Mouse (Mus musculus): ENCODE measurements around the gene Cenpv. TPM values are rescaled to one million over a fixed set of nuclear protein-coding genes. Genes with fewer than 3 reads are reported as not detected.

Gene Cenpv
- polyA plus RNA-seq, 1 experiment from 2014 or later, result 44.2 TPM

GRCm38 (mm10) chr11:62557205-62557604 is 18.1 kb upstream of the Cenpv start:
- H3K4me3 ChIP-seq (ENCODE audit: low read depth, low read length), result no peak overlapping the region
- H3K27me3 ChIP-seq (ENCODE audit: control insufficient read depth, insufficient read depth, low read length), result no peaks in the 10 kb centered on the region
- H3K9ac ChIP-seq (ENCODE audit: low read depth, low read length), result no peak overlapping the region
- H3K4me2 ChIP-seq (replicated peaks; ENCODE audit: low read depth, low read length), result no peak overlapping the region
- DNase-seq (ENCODE audit: low spot score), result no peak
- no peaks in the 10 kb centered on the region for H3K9me3 ChIP-seq (ENCODE audit: control insufficient read depth, low read length)
- no peaks in the 10 kb centered on the region; the same call in 1 of the 2 replicates for H3K4me1 ChIP-seq (replicated peaks; ENCODE audit: control insufficient read depth, insufficient read depth, low read length)
- WGBS, result 77% methylated on average over 5 of the region's 5 CpGs
- H3K36me3 ChIP-seq (ENCODE audit: control insufficient read depth, insufficient read depth, low read length), result peaks cover 2% of the 10 kb centered on the region; the same call in 1 of the 2 replicates
- no peak overlapping the region for H3K27ac ChIP-seq (ENCODE audit: low read depth, low read length)
- no peak for ATAC-seq (ENCODE audit: low FRiP score)

- Histone ChIP-seq H3K9ac (ENCODE audit: low read depth, low read length) (no peak overlapping the region), H3K27me3 (ENCODE audit: control insufficient read depth, insufficient read depth, low read length) (no peaks in the 10 kb centered on the region), H3K36me3 (ENCODE audit: control insufficient read depth, insufficient read depth, low read length) (peaks cover 2% of the 10 kb centered on the region; the same call in 1 of the 2 replicates), H3K4me2 (replicated peaks; ENCODE audit: low read depth, low read length) (no peak overlapping the region), H3K9me3 (ENCODE audit: control insufficient read depth, low read length) (no peaks in the 10 kb centered on the region), H3K4me3 (ENCODE audit: low read depth, low read length) (no peak overlapping the region), H3K27ac (ENCODE audit: low read depth, low read length) (no peak overlapping the region), H3K4me1 (replicated peaks; ENCODE audit: control insufficient read depth, insufficient read depth, low read length) (no peaks in the 10 kb centered on the region; the same call in 1 of the 2 replicates)
- ATAC-seq (ENCODE audit: low FRiP score) (no peak), DNase-seq (ENCODE audit: low spot score) (no peak)
These were observed 16.9 kb upstream of the Cenpv start for GRCm38 (mm10) chr11:62555896-62556412.

GRCm38 (mm10) chr11:62554934-62555517 is 16.0 kb upstream of the Cenpv start:
- Histone ChIP-seq H3K9ac (ENCODE audit: low read depth, low read length) (no peak overlapping the region), H3K27ac (ENCODE audit: low read depth, low read length) (no peak overlapping the region), H3K4me2 (replicated peaks; ENCODE audit: low read depth, low read length) (peak overlapping the region; percentile 83; the same call in 1 of the 2 replicates), H3K4me3 (ENCODE audit: low read depth, low read length) (peak overlapping the region; percentile 55; the same call in 1 of the 2 replicates), H3K27me3 (ENCODE audit: control insufficient read depth, insufficient read depth, low read length) (no peaks in the 10 kb centered on the region), H3K9me3 (ENCODE audit: control insufficient read depth, low read length) (no peaks in the 10 kb centered on the region), H3K36me3 (ENCODE audit: control insufficient read depth, insufficient read depth, low read length) (peaks cover 2% of the 10 kb centered on the region; the same call in 1 of the 2 replicates), H3K4me1 (replicated peaks; ENCODE audit: control insufficient read depth, insufficient read depth, low read length) (no peaks in the 10 kb centered on the region; the same call in 1 of the 2 replicates)
- ATAC-seq (ENCODE audit: low FRiP score) (no peak), DNase-seq (ENCODE audit: low spot score) (no peak)

GRCm38 (mm10) chr11:62554163-62554855 is 15.2 kb upstream of the Cenpv start:
- Histone ChIP-seq H3K27ac (ENCODE audit: low read depth, low read length) (no peak overlapping the region), H3K9me3 (ENCODE audit: control insufficient read depth, low read length) (no peaks in the 10 kb centered on the region), H3K9ac (ENCODE audit: low read depth, low read length) (no peak overlapping the region), H3K4me3 (ENCODE audit: low read depth, low read length) (peak overlapping the region; percentile 55), H3K4me2 (replicated peaks; ENCODE audit: low read depth, low read length) (peak overlapping the region; percentile 83), H3K4me1 (replicated peaks; ENCODE audit: control insufficient read depth, insufficient read depth, low read length) (no peaks in the 10 kb centered on the region; the same call in 1 of the 2 replicates), H3K36me3 (ENCODE audit: control insufficient read depth, insufficient read depth, low read length) (peaks cover 2% of the 10 kb centered on the region; the same call in 1 of the 2 replicates), H3K27me3 (ENCODE audit: control insufficient read depth, insufficient read depth, low read length) (no peaks in the 10 kb centered on the region)
- DNase-seq (ENCODE audit: low spot score), result no peak
- 77% methylated on average over 5 of the region's 5 CpGs for WGBS
- no peak for ATAC-seq (ENCODE audit: low FRiP score)

GRCm38 (mm10) chr11:62553633-62554032 is 14.6 kb upstream of the Cenpv start:
- WGBS, result 87% methylated on average over 5 of the region's 5 CpGs
- ATAC-seq (ENCODE audit: low FRiP score) (no peak), DNase-seq (ENCODE audit: low spot score) (no peak)
- peaks cover 2% of the 10 kb centered on the region; the same call in 1 of the 2 replicates for H3K36me3 ChIP-seq (ENCODE audit: control insufficient read depth, insufficient read depth, low read length)
- H3K4me2 ChIP-seq (replicated peaks; ENCODE audit: low read depth, low read length), result peak overlapping the region; percentile 83
- H3K4me3 ChIP-seq (ENCODE audit: low read depth, low read length), result peak overlapping the region; percentile 55
- H3K27me3 ChIP-seq (ENCODE audit: control insufficient read depth, insufficient read depth, low read length), result no peaks in the 10 kb centered on the region
- H3K9ac ChIP-seq (ENCODE audit: low read depth, low read length), result peak overlapping the region; percentile 44; the same call in 1 of the 2 replicates
- H3K27ac ChIP-seq (ENCODE audit: low read depth, low read length), result no peak overlapping the region
- no peaks in the 10 kb centered on the region for H3K9me3 ChIP-seq (ENCODE audit: control insufficient read depth, low read length)
- H3K4me1 ChIP-seq (replicated peaks; ENCODE audit: control insufficient read depth, insufficient read depth, low read length), result no peaks in the 10 kb centered on the region; the same call in 1 of the 2 replicates

GRCm38 (mm10) chr11:62553186-62553585 is 14.1 kb upstream of the Cenpv start:
- Histone ChIP-seq H3K4me2 (replicated peaks; ENCODE audit: low read depth, low read length) (peak overlapping the region; percentile 83), H3K9me3 (ENCODE audit: control insufficient read depth, low read length) (no peaks in the 10 kb centered on the region), H3K9ac (ENCODE audit: low read depth, low read length) (peak overlapping the region; percentile 44), H3K27ac (ENCODE audit: low read depth, low read length) (no peak overlapping the region), H3K4me1 (replicated peaks; ENCODE audit: control insufficient read depth, insufficient read depth, low read length) (no peaks in the 10 kb centered on the region; the same call in 1 of the 2 replicates), H3K36me3 (ENCODE audit: control insufficient read depth, insufficient read depth, low read length) (peaks cover 2% of the 10 kb centered on the region; the same call in 1 of the 2 replicates), H3K27me3 (ENCODE audit: control insufficient read depth, insufficient read depth, low read length) (no peaks in the 10 kb centered on the region), H3K4me3 (ENCODE audit: low read depth, low read length) (peak overlapping the region; percentile 55)
- DNase-seq (ENCODE audit: low spot score), result no peak
- 44% methylated on average over 1 of the region's 1 CpGs for WGBS
- ATAC-seq (ENCODE audit: low FRiP score), result no peak

GRCm38 (mm10) chr11:62551226-62552119 is 12.4 kb upstream of the Cenpv start:
- H3K9ac ChIP-seq (ENCODE audit: low read depth, low read length), result peak overlapping the region; percentile 88
- no peaks in the 10 kb centered on the region; the same call in 1 of the 2 replicates for H3K4me1 ChIP-seq (replicated peaks; ENCODE audit: control insufficient read depth, insufficient read depth, low read length)
- DNase-seq (ENCODE audit: low spot score), result peak; percentile 92
- H3K27me3 ChIP-seq (ENCODE audit: control insufficient read depth, insufficient read depth, low read length), result no peaks in the 10 kb centered on the region; the same call in 1 of the 2 replicates
- peaks cover 2% of the 10 kb centered on the region; the same call in 1 of the 2 replicates for H3K36me3 ChIP-seq (ENCODE audit: control insufficient read depth, insufficient read depth, low read length)
- H3K27ac ChIP-seq (ENCODE audit: low read depth, low read length), result peak overlapping the region; percentile 82
- no peaks in the 10 kb centered on the region for H3K9me3 ChIP-seq (ENCODE audit: control insufficient read depth, low read length)
- ATAC-seq (ENCODE audit: low FRiP score), result peak; percentile 91
- WGBS, result under 1% methylated on average over 58 of the region's 58 CpGs
- H3K4me2 ChIP-seq (replicated peaks; ENCODE audit: low read depth, low read length), result peak overlapping the region; percentile 44
- H3K4me3 ChIP-seq (ENCODE audit: low read depth, low read length), result peak overlapping the region; percentile 76

GRCm38 (mm10) chr11:62550727-62551225 is 11.7 kb upstream of the Cenpv start, which contains the start of gene Ubb:
Ubb (plus strand) TSS chr11:62551171.
- peak within 1 kb of the TSS; percentile 76 for H3K4me3 ChIP-seq (ENCODE audit: low read depth, low read length)
- H3K27ac ChIP-seq (ENCODE audit: low read depth, low read length), result peak within 1 kb of the TSS; percentile 92
- H3K4me2 ChIP-seq (replicated peaks; ENCODE audit: low read depth, low read length), result peak within 1 kb of the TSS; percentile 71
- no peaks in the 10 kb centered on the region for H3K9me3 ChIP-seq (ENCODE audit: control insufficient read depth, low read length)
- WGBS, result 1% methylated on average over 40 of the region's 40 CpGs
- no peaks in the 10 kb centered on the region; the same call in 1 of the 2 replicates for H3K27me3 ChIP-seq (ENCODE audit: control insufficient read depth, insufficient read depth, low read length)
- peaks cover 2% of the 10 kb centered on the region; the same call in 1 of the 2 replicates for H3K36me3 ChIP-seq (ENCODE audit: control insufficient read depth, insufficient read depth, low read length)
- no peaks in the 10 kb centered on the region; the same call in 1 of the 2 replicates for H3K4me1 ChIP-seq (replicated peaks; ENCODE audit: control insufficient read depth, insufficient read depth, low read length)
- H3K9ac ChIP-seq (ENCODE audit: low read depth, low read length), result peak within 1 kb of the TSS; percentile 96
- ATAC-seq (ENCODE audit: low FRiP score), result peak; percentile 96
- DNase-seq (ENCODE audit: low spot score), result peak; percentile 100

Measured in hindbrain, embryonic 11.5 days (tissue).